Mouse (Mus musculus) urinary bladder, adult 2 months (tissue): Measurements from ENCODE around the gene Zfp784. TPM values are rescaled to one million over a fixed set of nuclear protein-coding genes. Genes with fewer than 3 reads are reported as not detected.
A peak's percentile ranks its signal among the peaks of the same experiment; 100 is the strongest.
"Not testable (repeated sequence)": the region's sequence is repeated elsewhere in the genome, so short reads cannot be mapped to it uniquely, and the experiment has no call there.

Experiments used
- DNase-seq: peaks from one replicate; pipeline ENCODE4 v3.0.0; 2022; ENCODE audit warnings: low spot score
- polyA plus RNA-seq: library from polyadenylated mRNA; depleted of rRNA; stranded (reverse); fragments of >200 nt; gene quantifications from 2 replicates; pipeline ENCODE4 v1.2.3, GENCODE M21; 2012

The Zfp784 gene
- polyA plus RNA-seq, 1 experiment, result 9.5 TPM

GRCm38 (mm10) chr7:5020000-5020681, 18.1 kb downstream of the Zfp784 start, which contains the start of the genes Zfp865 and Ccdc106:
Zfp865 (plus strand) TSS chr7:5020376.
Ccdc106 (plus strand) TSS chr7:5020553.
- DNase-seq, result peak; percentile 98

GRCm38 (mm10) chr7:5019576-5019975, 18.7 kb downstream of the Zfp784 start:
- DNase-seq, result not testable (repeated sequence)

- DNase-seq, result no peak
Measured at GRCm38 (mm10) chr7:5017931-5018330, 20.3 kb downstream of the Zfp784 start.

GRCm38 (mm10) chr7:5017352-5017751, 20.9 kb downstream of the Zfp784 start:
- DNase-seq, result no peak

GRCm38 (mm10) chr7:5016920-5017319, 21.3 kb downstream of the Zfp784 start:
- DNase-seq, result no peak

- DNase-seq, result no peak
Measured at GRCm38 (mm10) chr7:5016057-5016456, 22.2 kb downstream of the Zfp784 start.

GRCm38 (mm10) chr7:5015118-5016001, 22.9 kb downstream of the Zfp784 start, which contains the start of gene Gm44973:
Gm44973 (plus strand) TSS chr7:5015496.
- peak; percentile 87 for DNase-seq

- peak; percentile 82 for DNase-seq
Measured at GRCm38 (mm10) chr7:5014251-5015117, 23.8 kb downstream of the Zfp784 start, which contains the start of the genes Zfp524 and Fiz1. Zfp524 (plus strand) TSS chr7:5014415. Fiz1 (minus strand) TSS chr7:5014697.

- DNase-seq, result no peak
Measured at GRCm38 (mm10) chr7:5012681-5013513, 25.3 kb downstream of the Zfp784 start.

- DNase-seq, result no peak
Measured at GRCm38 (mm10) chr7:5008229-5008628, 30.0 kb downstream of the Zfp784 start.

- DNase-seq, result not testable (repeated sequence)
Measured at GRCm38 (mm10) chr7:5002876-5003275, 35.4 kb downstream of the Zfp784 start.

- DNase-seq, result no peak
Measured at GRCm38 (mm10) chr7:4999876-5000275, 38.4 kb downstream of the Zfp784 start.

- DNase-seq, result no peak
Measured at GRCm38 (mm10) chr7:4996934-4997333, 41.3 kb downstream of the Zfp784 start.

GRCm38 (mm10) chr7:4996003-4996895, 42.0 kb downstream of the Zfp784 start, which contains the start of gene Zfp579:
Zfp579 (minus strand) TSS chr7:4996158.
- peak; percentile 85 for DNase-seq

GRCm38 (mm10) chr7:4995268-4996002, 42.8 kb downstream of the Zfp784 start:
- no peak for DNase-seq

- no peak for DNase-seq
Measured at GRCm38 (mm10) chr7:4993999-4994788, 44.1 kb downstream of the Zfp784 start.

- no peak for DNase-seq
Measured at GRCm38 (mm10) chr7:4993347-4993998, 44.8 kb downstream of the Zfp784 start.
